Mouse (Mus musculus) olfactory bulb, adult 2 months (tissue): ENCODE data around the gene Clybl. TPM values are rescaled to one million over a fixed set of nuclear protein-coding genes. Genes with fewer than 3 reads are reported as not detected.

Source experiments
- H3K27ac ChIP-seq: fragments of 200-500 bp; 2 replicates; pipeline ENCODE4 v1.5.1; 2012; ENCODE audit warnings: low read depth, low read length; ENCODE audit not compliant: insufficient read depth
- H3K4me1 ChIP-seq: fragments of 200-500 bp; 2 replicates; pipeline ENCODE4 v1.6.1; 2012; ENCODE audit warnings: low read length; ENCODE audit not compliant: control insufficient read depth, insufficient read depth
- H3K4me3 ChIP-seq: fragments of 200-500 bp; 2 replicates; pipeline ENCODE4 v1.5.1; 2012; ENCODE audit warnings: mild to moderate bottlenecking, low read depth, low read length, moderate library complexity; ENCODE audit not compliant: insufficient read depth
- CTCF ChIP-seq: fragments of 200-500 bp; IDR thresholded peaks from 2 replicates; pipeline ENCODE4 v1.5.1; 2012; ENCODE audit warnings: low read depth, mild to moderate bottlenecking, low read length, moderate library complexity; ENCODE audit not compliant: insufficient read depth
- POLR2A ChIP-seq: fragments of 200-500 bp; IDR thresholded peaks from 2 replicates; pipeline ENCODE4 v1.6.1; 2012; ENCODE audit warnings: mild to moderate bottlenecking, low read depth, low read length, moderate library complexity; ENCODE audit not compliant: insufficient read depth
- WGBS: fragments of 180-500 bp; shearing (Covaris S2); methylation state at CpG from one replicate; pipeline ENCODE4 v1.1.7; 2018; 5-methylcytosine and 5-hydroxymethylcytosine counted together
- polyA plus RNA-seq: library from polyadenylated mRNA; stranded (reverse); fragments of >200 nt; gene quantifications from 2 replicates; pipeline ENCODE4 v1.2.4, GENCODE M21; 2012; ENCODE audit warnings: low replicate concordance; ENCODE audit not compliant: missing spikeins, insufficient read depth, insufficient read length

The Clybl gene
- polyA plus RNA-seq, 1 experiment, result not detected

DNA sequence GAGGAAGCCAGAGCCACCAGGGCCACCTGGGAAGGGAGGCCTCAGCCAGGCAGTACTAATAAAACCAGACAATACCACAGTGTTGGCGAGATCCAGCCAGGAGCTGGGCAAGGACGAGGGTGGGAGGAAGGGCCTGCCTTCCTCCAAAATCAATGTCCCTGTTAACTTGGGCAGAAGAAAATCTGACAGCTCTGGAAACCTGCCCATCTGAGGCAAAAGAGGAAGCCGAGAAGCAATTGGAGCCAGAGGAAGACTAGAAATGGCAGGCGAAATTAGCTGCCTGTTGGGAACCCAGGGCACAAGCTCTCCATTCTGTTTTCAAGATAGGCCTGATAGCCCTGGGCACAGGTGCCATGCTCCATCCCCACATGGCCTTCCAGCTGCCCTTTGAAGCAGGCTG lies 157.3 kb downstream of the Clybl start:
- TF ChIP-seq POLR2A, result no peak
- TF ChIP-seq CTCF, result no peak
- 66% methylated on average over 4 of the region's 4 CpGs for WGBS
- Histone ChIP-seq H3K4me1 (no peaks in the 10 kb centered on the region), H3K4me3 (no peak overlapping the region), H3K27ac (no peak overlapping the region)

DNA sequence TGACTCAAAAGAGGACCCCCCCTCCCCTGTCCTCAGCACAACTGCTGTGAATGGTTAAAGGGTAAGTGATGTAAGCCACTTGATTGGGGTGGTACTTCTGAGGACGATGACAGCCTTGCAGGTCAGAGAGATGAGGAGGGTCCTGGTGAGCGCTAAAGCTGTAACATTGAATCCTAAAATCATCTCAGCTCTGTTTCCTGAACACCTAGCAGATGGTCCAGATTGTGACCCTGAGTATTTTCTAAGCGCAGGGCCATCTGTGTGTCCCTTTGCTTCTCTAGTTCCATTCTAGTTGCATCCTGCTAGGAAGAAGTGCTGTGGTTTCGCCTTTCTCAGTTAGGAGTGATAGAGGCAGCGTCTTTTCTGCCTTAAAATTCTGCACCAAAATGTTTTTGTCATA lies 158.6 kb downstream of the Clybl start:
- Histone ChIP-seq H3K27ac (no peak overlapping the region), H3K4me3 (no peak overlapping the region), H3K4me1 (no peaks in the 10 kb centered on the region)
- over 99% methylated on average over 5 of the region's 5 CpGs for WGBS
- no peak for TF ChIP-seq CTCF
- TF ChIP-seq POLR2A, result no peak

DNA sequence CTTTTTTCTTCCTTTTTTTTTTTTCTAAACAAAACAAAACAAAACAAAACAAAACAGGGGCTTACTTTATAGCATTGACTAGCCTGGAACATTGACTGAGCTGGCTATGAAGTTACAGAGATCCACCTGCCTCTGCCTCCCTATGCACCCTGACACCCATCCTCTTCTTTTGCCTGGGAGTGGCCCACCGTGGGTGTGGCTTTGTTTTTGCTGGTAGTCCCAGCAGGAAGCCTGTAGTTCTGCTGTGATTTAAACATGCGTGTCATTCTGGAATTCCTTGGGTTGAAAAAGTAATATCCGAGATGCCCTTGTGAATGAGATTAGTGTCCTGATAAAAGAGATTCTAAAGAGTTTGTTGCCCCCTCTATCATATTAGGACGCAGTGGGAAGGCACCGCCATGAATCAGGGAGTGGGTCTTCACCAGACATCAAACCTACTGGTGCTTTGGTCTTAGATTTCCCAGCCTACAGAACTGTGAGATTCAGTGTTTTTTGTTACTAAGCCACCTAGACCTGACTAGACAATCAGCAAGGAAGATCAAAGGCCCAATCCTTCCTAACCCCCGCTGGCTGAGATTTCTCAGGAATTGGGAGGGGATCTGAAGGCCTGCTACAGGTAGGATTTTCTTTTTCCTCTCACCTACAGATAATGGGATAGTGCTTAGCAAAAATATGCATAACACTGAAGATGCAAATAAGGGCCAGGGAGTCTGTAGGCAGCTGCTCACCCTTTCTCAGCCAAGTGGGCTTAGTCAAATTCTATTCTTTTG lies 160.3 kb downstream of the Clybl start:
- TF ChIP-seq CTCF (no peak), POLR2A (no peak)

DNA sequence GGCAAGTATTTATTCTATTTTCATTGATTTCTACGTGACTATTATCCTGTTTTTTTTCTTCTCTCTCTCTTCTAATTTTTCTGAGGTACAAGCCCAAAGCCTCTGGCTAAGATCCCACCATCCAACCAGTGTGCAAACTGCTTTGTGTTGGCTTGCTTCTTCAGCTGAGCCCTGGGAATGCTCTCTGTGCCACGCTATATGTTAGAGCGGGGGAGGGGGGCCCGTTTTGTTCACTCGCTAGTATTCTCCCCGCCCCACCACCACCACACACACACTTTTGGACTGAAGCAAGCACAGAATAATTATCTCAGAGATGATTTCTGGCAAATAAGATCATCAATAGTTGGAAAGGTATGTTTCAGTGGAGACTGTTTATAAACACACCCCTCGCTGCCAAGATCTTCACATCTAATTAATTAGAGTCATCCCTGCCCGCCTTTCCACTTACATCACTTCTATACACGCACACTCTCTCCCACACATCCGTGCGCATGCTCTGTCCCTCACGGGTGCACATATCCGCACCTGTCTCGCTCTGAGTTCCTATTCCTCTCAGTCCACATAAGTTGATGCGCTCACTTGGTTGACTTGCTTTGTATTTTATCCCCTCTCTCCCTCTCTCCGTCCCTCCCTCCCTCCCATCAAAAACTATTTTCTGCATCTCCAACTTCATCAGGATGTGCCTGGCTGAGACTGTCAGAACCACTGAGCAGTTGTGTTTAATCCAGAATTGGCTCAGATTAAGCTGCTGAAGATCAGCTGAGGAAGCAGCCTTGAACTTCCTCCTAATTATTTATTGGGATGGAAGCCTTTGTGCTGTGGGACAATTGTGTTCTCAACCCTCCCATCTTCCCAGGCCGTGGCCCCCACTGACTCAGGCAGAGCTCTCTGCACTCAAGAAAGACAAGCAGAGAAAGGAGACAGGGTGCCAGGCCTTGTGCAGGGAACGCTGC lies 163.0 kb downstream of the Clybl start:
- no peak overlapping the region for H3K27ac ChIP-seq
- no peak overlapping the region for H3K4me3 ChIP-seq
- no peaks in the 10 kb centered on the region; the same call in 1 of the 2 replicates for H3K4me1 ChIP-seq
- TF ChIP-seq POLR2A, result no peak
- TF ChIP-seq CTCF, result no peak
- WGBS, result 49% methylated on average over 18 of the region's 18 CpGs

More for the DNA sequence above, 160.3 kb downstream of the Clybl start:
- 84% methylated on average over 6 of the region's 6 CpGs for WGBS
- Histone ChIP-seq H3K27ac (no peak overlapping the region), H3K4me3 (no peak overlapping the region), H3K4me1 (no peaks in the 10 kb centered on the region)

DNA sequence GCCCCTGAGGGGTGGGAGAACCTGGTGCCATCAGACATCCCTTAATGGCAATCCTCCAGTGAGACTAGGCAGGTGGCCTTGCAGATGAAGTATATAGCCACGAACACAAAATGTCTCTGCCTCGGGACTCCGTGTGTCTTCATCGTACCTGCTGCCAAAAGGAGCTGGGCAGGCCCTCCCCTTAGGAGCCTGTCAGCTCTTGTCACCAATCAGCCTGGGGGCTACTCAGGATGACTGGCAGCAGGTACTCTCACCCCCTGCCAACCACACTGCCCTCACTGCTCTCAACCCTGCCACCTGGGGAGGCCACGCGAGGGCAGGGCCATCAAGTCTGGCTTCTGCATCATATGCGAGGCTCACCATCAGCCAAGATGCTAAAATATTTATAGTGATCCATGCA lies 166.6 kb downstream of the Clybl start:
- Histone ChIP-seq H3K4me3 (no peak overlapping the region), H3K4me1 (no peaks in the 10 kb centered on the region; the same call in 1 of the 2 replicates), H3K27ac (no peak overlapping the region)
- WGBS, result 91% methylated on average over 7 of the region's 7 CpGs
- no peak for TF ChIP-seq CTCF
- no peak for TF ChIP-seq POLR2A

DNA sequence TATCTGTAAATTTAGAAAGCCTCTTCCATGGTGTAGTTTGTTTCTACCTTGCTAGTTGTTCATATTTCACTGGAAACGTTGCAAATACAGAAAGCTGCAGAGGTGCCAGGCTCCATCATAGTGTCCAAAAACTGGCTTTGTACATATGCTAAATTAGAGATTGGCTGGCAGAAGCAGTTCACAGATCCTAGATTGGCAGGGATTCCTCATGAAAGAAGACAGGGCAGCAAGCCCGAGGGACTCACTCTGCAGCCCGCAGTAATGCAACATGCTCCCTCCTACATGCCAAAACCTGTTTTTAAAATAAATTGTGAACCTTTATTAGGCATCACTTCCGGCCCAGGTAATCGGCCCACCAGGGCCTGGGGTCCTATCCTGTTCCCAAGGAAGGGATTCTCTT lies 167.8 kb downstream of the Clybl start:
- TF ChIP-seq CTCF (no peak), POLR2A (no peak)
- Histone ChIP-seq H3K4me1 (no peaks in the 10 kb centered on the region; the same call in 1 of the 2 replicates), H3K27ac (no peak overlapping the region), H3K4me3 (no peak overlapping the region)
- 73% methylated on average over 5 of the region's 5 CpGs for WGBS

DNA sequence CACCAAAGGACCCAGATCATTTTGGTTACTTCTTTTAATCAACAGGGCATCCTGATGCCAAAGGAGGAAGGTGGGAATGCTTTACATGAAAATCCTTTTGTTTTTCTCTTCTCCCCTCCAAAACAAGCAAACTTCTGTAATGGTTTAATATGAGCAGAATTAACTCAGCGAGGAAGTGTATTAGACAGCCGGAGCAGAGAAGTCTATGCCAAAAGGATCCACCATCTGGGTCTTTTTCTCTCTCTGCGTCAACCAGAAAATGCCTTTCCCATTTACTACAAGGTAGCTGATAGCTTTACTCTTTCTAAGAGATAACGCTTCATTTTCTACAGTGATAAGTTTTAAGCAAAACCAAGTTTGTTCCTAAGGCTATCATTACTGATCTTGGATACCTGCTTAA lies 168.3 kb downstream of the Clybl start:
- TF ChIP-seq CTCF (no peak), POLR2A (no peak)

DNA sequence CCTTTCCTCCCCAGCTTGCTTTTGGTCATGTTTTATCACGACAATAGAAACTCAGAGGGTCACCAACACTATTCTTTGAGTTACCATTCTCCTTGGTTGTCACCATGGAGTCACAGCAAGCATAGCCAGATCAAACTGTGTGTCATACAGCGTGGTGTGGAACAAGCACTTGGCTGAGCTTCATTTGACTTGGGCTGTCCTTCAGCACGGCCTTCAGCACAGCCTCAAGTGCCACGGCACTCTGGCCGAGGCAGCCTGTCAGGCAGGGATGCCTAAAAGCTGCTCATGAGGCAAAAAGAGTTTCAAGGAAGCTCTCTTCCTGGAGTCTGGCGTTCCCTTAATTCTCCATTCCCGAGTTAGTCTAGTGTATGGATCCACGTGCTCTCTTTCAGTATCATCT lies 169.3 kb downstream of the Clybl start:
- H3K4me3 ChIP-seq, result no peak overlapping the region
- no peak for TF ChIP-seq POLR2A
- TF ChIP-seq CTCF, result no peak
- no peak overlapping the region for H3K27ac ChIP-seq
- WGBS, result 86% methylated on average over 8 of the region's 8 CpGs
- H3K4me1 ChIP-seq, result no peaks in the 10 kb centered on the region; the same call in 1 of the 2 replicates

More for the DNA sequence above, 168.3 kb downstream of the Clybl start:
- Histone ChIP-seq H3K4me3 (no peak overlapping the region), H3K27ac (no peak overlapping the region), H3K4me1 (no peaks in the 10 kb centered on the region; the same call in 1 of the 2 replicates)
- 87% methylated on average over 4 of the region's 4 CpGs for WGBS

DNA sequence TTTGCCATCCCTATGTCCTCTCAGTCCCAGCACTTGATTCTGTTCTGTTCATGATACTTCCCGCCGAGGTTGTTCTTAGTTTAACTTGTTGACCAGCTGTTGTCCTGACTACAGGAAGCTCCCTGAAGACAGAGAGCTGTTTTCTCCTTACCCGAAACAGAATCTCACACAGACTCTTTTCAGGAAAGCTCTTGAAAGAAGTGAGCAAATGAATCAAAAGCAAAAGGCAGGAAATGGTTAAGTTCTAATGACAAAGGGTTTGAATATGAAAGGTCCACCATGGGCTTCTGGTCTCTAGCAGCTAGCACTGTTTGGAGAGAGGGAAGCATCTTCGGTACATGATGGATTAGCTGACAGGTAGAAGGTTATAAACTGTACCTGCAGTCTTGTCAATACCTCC lies 175.8 kb downstream of the Clybl start:
- Histone ChIP-seq H3K4me1 (no peaks in the 10 kb centered on the region), H3K27ac (no peak overlapping the region), H3K4me3 (no peak overlapping the region)
- TF ChIP-seq POLR2A (no peak), CTCF (no peak)
- 88% methylated on average over 4 of the region's 4 CpGs for WGBS
